Mouse (Mus musculus): ENCODE measurements around the gene Kcnn3.

Kcnn3 gene

GRCm38 (mm10) chr3:89519894-89520293 is at the start of gene Kcnn3:
Gene Kcnn3 (plus strand): TSS chr3:89520164.
- DNase-seq, result peak; percentile 81

- DNase-seq, result no peak
These were observed 47.7 kb upstream of the Kcnn3 start for GRCm38 (mm10) chr3:89472280-89472679.

- DNase-seq, result no peak
These were observed 46.1 kb upstream of the Kcnn3 start for GRCm38 (mm10) chr3:89473838-89474237.

GRCm38 (mm10) chr3:89479055-89479454 is 40.9 kb upstream of the Kcnn3 start:
- DNase-seq, result no peak

GRCm38 (mm10) chr3:89481488-89481887 is 38.5 kb upstream of the Kcnn3 start:
- DNase-seq, result no peak

- DNase-seq, result no peak
These were observed 37.7 kb upstream of the Kcnn3 start for GRCm38 (mm10) chr3:89482249-89482648.

GRCm38 (mm10) chr3:89484766-89485524 is 35.0 kb upstream of the Kcnn3 start:
- peak; percentile 69 for DNase-seq

- DNase-seq, result no peak
These were observed 33.9 kb upstream of the Kcnn3 start for GRCm38 (mm10) chr3:89486111-89486510.

- DNase-seq, result no peak
These were observed 32.9 kb upstream of the Kcnn3 start for GRCm38 (mm10) chr3:89486916-89487702.

- DNase-seq, result no peak
These were observed 29.2 kb upstream of the Kcnn3 start for GRCm38 (mm10) chr3:89490790-89491189.

- DNase-seq, result no peak
These were observed 28.4 kb upstream of the Kcnn3 start for GRCm38 (mm10) chr3:89491559-89491958.

- no peak for DNase-seq
These were observed 27.2 kb upstream of the Kcnn3 start for GRCm38 (mm10) chr3:89492701-89493151.

GRCm38 (mm10) chr3:89494630-89495029 is 25.3 kb upstream of the Kcnn3 start:
- no peak for DNase-seq

- no peak for DNase-seq
These were observed 23.6 kb upstream of the Kcnn3 start for GRCm38 (mm10) chr3:89496366-89496765.

GRCm38 (mm10) chr3:89499696-89500095 is 20.3 kb upstream of the Kcnn3 start:
- DNase-seq, result no peak

- DNase-seq, result no peak
These were observed 18.5 kb upstream of the Kcnn3 start for GRCm38 (mm10) chr3:89501486-89501885.

GRCm38 (mm10) chr3:89502551-89502950 is 17.4 kb upstream of the Kcnn3 start:
- no peak for DNase-seq

- no peak for DNase-seq
These were observed 11.9 kb upstream of the Kcnn3 start for GRCm38 (mm10) chr3:89508041-89508440.

- peak; percentile 63 for DNase-seq
These were observed 9.0 kb upstream of the Kcnn3 start for GRCm38 (mm10) chr3:89510979-89511378.

GRCm38 (mm10) chr3:89511400-89511799 is 8.6 kb upstream of the Kcnn3 start:
- no peak for DNase-seq

GRCm38 (mm10) chr3:89512225-89512624 is 7.7 kb upstream of the Kcnn3 start:
- DNase-seq, result no peak

- no peak for DNase-seq
These were observed 4.5 kb upstream of the Kcnn3 start for GRCm38 (mm10) chr3:89515444-89515843.

GRCm38 (mm10) chr3:89516321-89516720 is 3.6 kb upstream of the Kcnn3 start:
- DNase-seq, result no peak
